Mouse (Mus musculus): Measurements from ENCODE around the gene Notch2. TPM values are rescaled to one million over a fixed set of nuclear protein-coding genes. Genes with fewer than 3 reads are reported as not detected.
A peak's percentile ranks its signal among the peaks of the same experiment; 100 is the strongest.

Gene Notch2
- polyA plus RNA-seq, 1 experiment from 2014 or later = 9.0 TPM

- Histone ChIP-seq H3K4me3 (replicated peaks) (no peak overlapping the region), H3K27ac (replicated peaks) (no peak overlapping the region), H3K4me2 (no peak overlapping the region), H3K27me3 (replicated peaks) (no peaks in the 10 kb centered on the region), H3K9ac (replicated peaks) (no peak overlapping the region), H3K36me3 (no peaks in the 10 kb centered on the region), H3K4me1 (no peaks in the 10 kb centered on the region), H3K9me3 (replicated peaks) (no peaks in the 10 kb centered on the region)
- ATAC-seq (ENCODE audit: low FRiP score) = 0 out of 2 replicates have a peak, but pooled peaks have one; percentile 38
- 58% methylated on average over 4 of the region's 4 CpGs for WGBS
Measured at GRCm38 (mm10) chr3:97998349-97998748, 15.0 kb upstream of the Notch2 start.

DNA sequence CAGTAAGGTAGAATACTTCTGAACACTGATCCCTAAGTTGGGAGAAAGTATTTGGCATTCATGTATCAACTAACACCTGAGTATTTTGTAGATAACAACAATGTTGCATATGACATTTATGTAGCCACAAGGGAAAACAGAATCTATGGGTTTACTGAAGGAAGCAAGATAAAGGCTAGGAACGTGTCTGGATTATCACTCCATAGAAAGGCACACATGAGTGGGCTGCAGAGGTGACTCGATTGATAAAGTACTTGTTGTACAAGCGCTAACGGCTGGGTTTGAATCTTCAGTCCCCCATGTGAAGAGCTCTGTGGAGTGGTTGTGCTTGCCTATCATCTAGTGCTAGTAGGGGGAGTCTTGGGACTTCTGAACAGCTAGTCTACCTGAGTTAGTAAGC is 9.8 kb upstream of the Notch2 start:
- Histone ChIP-seq H3K9me3 (replicated peaks) (no peaks in the 10 kb centered on the region), H3K27me3 (replicated peaks) (no peaks in the 10 kb centered on the region), H3K9ac (replicated peaks) (no peak overlapping the region), H3K4me3 (replicated peaks) (no peak overlapping the region), H3K4me1 (peaks cover 10% of the 10 kb centered on the region), H3K36me3 (no peaks in the 10 kb centered on the region), H3K4me2 (no peak overlapping the region), H3K27ac (replicated peaks) (no peak overlapping the region)
- no peak for ATAC-seq (ENCODE audit: low FRiP score)
- WGBS = 90% methylated on average over 4 of the region's 4 CpGs

GRCm38 (mm10) chr3:98004231-98004630 is 9.1 kb upstream of the Notch2 start:
- H3K4me1 ChIP-seq = peaks cover 10% of the 10 kb centered on the region
- 87% methylated on average over 3 of the region's 3 CpGs for WGBS

GRCm38 (mm10) chr3:98005306-98005705 is 8.0 kb upstream of the Notch2 start:
- no peak overlapping the region for H3K27ac ChIP-seq (replicated peaks)
- H3K36me3 ChIP-seq = no peaks in the 10 kb centered on the region
- H3K4me3 ChIP-seq (replicated peaks) = no peak overlapping the region
- no peak for ATAC-seq (ENCODE audit: low FRiP score)
- 84% methylated on average over 5 of the region's 5 CpGs for WGBS
- no peaks in the 10 kb centered on the region for H3K9me3 ChIP-seq (replicated peaks)
- H3K4me1 ChIP-seq = peaks cover 10% of the 10 kb centered on the region
- H3K27me3 ChIP-seq (replicated peaks) = no peaks in the 10 kb centered on the region
- H3K4me2 ChIP-seq = no peak overlapping the region
- H3K9ac ChIP-seq (replicated peaks) = no peak overlapping the region

More at GRCm38 (mm10) chr3:98004231-98004630, 9.1 kb upstream of the Notch2 start:
- H3K4me3 ChIP-seq (replicated peaks) = no peak overlapping the region
- H3K27me3 ChIP-seq (replicated peaks) = no peaks in the 10 kb centered on the region
- no peak overlapping the region for H3K4me2 ChIP-seq
- ATAC-seq (ENCODE audit: low FRiP score) = no peak
- no peak overlapping the region for H3K27ac ChIP-seq (replicated peaks)
- no peak overlapping the region for H3K9ac ChIP-seq (replicated peaks)
- no peaks in the 10 kb centered on the region for H3K9me3 ChIP-seq (replicated peaks)
- no peaks in the 10 kb centered on the region for H3K36me3 ChIP-seq

GRCm38 (mm10) chr3:98006046-98006691 is 7.2 kb upstream of the Notch2 start:
- peaks cover 10% of the 10 kb centered on the region for H3K4me1 ChIP-seq
- H3K36me3 ChIP-seq = no peaks in the 10 kb centered on the region
- H3K4me2 ChIP-seq = no peak overlapping the region
- H3K9me3 ChIP-seq (replicated peaks) = no peaks in the 10 kb centered on the region
- H3K4me3 ChIP-seq (replicated peaks) = no peak overlapping the region
- ATAC-seq (ENCODE audit: low FRiP score) = peak; percentile 68; the same call in 1 of the 2 replicates
- H3K9ac ChIP-seq (replicated peaks) = no peak overlapping the region
- WGBS = 48% methylated on average over 8 of the region's 8 CpGs
- H3K27me3 ChIP-seq (replicated peaks) = no peaks in the 10 kb centered on the region
- H3K27ac ChIP-seq (replicated peaks) = no peak overlapping the region

DNA sequence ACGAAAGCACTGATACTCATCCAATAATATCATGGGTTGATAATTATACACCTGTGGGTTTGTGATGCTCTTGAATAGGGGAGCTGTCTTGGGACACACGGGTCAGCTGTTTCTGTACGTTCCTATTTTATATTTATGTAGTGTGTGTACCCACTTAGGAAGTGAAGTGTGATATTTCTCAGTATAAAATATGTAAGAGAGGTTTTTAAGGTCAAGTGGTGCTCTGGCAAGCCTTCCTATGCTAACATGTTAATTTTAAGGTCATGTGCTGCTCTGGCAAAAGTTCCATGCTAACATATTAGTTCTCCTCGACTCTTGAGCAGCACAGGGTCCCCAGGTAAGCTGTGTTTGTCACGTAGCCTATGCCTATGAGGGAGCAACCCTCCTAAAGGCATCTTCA is 6.4 kb upstream of the Notch2 start:
- Histone ChIP-seq H3K4me2 (no peak overlapping the region), H3K4me3 (replicated peaks) (no peak overlapping the region), H3K27me3 (replicated peaks) (no peaks in the 10 kb centered on the region), H3K4me1 (peaks cover 10% of the 10 kb centered on the region), H3K9me3 (replicated peaks) (no peaks in the 10 kb centered on the region), H3K9ac (replicated peaks) (no peak overlapping the region), H3K27ac (replicated peaks) (no peak overlapping the region), H3K36me3 (no peaks in the 10 kb centered on the region)
- 79% methylated on average over 5 of the region's 5 CpGs for WGBS
- ATAC-seq (ENCODE audit: low FRiP score) = no peak

- no peak overlapping the region for H3K9ac ChIP-seq (replicated peaks)
- H3K4me3 ChIP-seq (replicated peaks) = no peak overlapping the region
- H3K36me3 ChIP-seq = no peaks in the 10 kb centered on the region
- H3K27ac ChIP-seq (replicated peaks) = no peak overlapping the region
- H3K9me3 ChIP-seq (replicated peaks) = no peaks in the 10 kb centered on the region
- peaks cover 14% of the 10 kb centered on the region for H3K4me1 ChIP-seq
- no peak overlapping the region for H3K4me2 ChIP-seq
- no peak for ATAC-seq (ENCODE audit: low FRiP score)
- 71% methylated on average over 6 of the region's 6 CpGs for WGBS
- no peaks in the 10 kb centered on the region for H3K27me3 ChIP-seq (replicated peaks)
Measured at GRCm38 (mm10) chr3:98008143-98008542, 5.2 kb upstream of the Notch2 start.

GRCm38 (mm10) chr3:98009190-98009840 is 4.0 kb upstream of the Notch2 start:
- Histone ChIP-seq H3K9ac (replicated peaks) (no peak overlapping the region), H3K4me3 (replicated peaks) (no peak overlapping the region), H3K27me3 (replicated peaks) (no peaks in the 10 kb centered on the region), H3K4me1 (peaks cover 17% of the 10 kb centered on the region), H3K4me2 (no peak overlapping the region), H3K36me3 (no peaks in the 10 kb centered on the region), H3K27ac (replicated peaks) (no peak overlapping the region), H3K9me3 (replicated peaks) (no peaks in the 10 kb centered on the region)
- WGBS = 75% methylated on average over 7 of the region's 7 CpGs
- no peak for ATAC-seq (ENCODE audit: low FRiP score)

DNA sequence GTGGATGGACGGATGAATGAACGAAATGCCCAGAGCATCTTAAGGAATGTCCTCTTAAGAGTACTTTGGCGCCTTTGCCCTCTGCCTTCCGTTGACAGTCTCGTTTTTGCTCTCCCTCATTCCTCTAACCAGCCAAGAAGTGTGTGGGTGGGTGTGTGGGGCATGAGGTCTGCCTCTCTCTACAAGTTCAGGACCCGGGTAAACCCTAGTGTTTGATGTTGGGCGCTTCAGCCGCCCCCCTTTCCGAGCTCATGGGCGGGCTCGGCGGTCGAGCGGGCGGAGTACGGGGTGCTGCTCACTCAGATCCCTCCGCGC is 284 bp upstream of the Notch2 start:
- Histone ChIP-seq H3K4me1 (peaks cover 14% of the 10 kb centered on the region), H3K4me2 (peak overlapping the region; percentile 94)
- under 1% methylated on average over 18 of the region's 18 CpGs for WGBS

DNA sequence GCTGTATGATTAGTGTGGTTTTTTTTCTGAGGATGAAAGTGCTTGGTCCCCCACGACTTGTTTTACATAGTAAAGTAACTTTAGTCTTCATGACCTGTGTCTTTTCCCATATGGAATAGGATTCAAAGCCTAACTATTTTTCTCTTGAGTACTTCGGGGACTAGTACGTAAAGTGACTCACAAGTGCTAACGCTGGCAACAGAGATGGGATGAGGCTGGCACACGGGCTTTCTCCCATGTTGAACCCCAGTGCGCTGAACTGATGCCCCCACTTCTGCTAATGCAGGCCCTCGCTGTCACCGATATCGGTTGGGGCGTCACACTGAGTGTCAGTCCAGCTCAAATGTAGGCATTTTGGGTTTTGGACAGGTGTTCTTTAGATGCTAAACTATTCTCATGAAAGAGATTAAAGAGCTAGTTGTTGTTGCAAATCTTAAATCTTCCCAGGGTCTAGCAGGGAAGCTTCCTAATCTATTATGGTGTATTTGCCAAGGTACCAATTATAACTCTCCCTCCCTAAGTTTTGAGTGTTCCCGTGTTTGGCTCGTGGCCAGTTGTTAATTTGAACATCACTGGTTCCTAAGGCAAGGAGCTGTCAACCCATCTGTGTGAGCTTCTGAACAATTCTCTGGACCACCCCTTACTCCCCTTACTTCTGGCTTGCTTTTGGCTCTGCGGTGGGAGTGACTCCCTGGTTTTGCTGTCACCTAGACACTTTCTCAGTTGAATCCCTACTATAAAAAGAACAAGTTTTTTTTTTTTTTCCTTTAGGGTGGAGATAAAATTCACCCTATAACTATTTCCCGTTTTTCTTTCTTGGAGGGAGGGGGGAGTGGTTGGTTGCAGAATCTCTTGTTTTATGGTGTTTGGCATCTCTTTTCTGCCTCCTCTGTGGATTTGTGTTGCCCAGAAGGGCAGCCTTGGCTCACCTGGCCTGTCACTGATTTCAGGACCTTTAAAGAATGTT is 2.2 kb downstream of the Notch2 start:
- Histone ChIP-seq H3K27me3 (replicated peaks) (no peaks in the 10 kb centered on the region), H3K4me3 (replicated peaks) (peak overlapping the region; percentile 79), H3K4me2 (peak overlapping the region; percentile 94), H3K36me3 (no peaks in the 10 kb centered on the region), H3K9ac (replicated peaks) (no peak overlapping the region), H3K4me1 (peaks cover 35% of the 10 kb centered on the region), H3K27ac (replicated peaks) (no peak overlapping the region), H3K9me3 (replicated peaks) (no peaks in the 10 kb centered on the region)
- WGBS = 63% methylated on average over 14 of the region's 14 CpGs
- no peak for ATAC-seq (ENCODE audit: low FRiP score)

More for the DNA sequence above, 284 bp upstream of the Notch2 start:
- H3K27me3 ChIP-seq (replicated peaks) = no peaks in the 10 kb centered on the region
- no peak overlapping the region for H3K27ac ChIP-seq (replicated peaks)
- no peaks in the 10 kb centered on the region for H3K9me3 ChIP-seq (replicated peaks)
- H3K36me3 ChIP-seq = no peaks in the 10 kb centered on the region
- peak overlapping the region; percentile 74 for H3K9ac ChIP-seq (replicated peaks)
- peak overlapping the region; percentile 79 for H3K4me3 ChIP-seq (replicated peaks)
- ATAC-seq (ENCODE audit: low FRiP score) = no peak

DNA sequence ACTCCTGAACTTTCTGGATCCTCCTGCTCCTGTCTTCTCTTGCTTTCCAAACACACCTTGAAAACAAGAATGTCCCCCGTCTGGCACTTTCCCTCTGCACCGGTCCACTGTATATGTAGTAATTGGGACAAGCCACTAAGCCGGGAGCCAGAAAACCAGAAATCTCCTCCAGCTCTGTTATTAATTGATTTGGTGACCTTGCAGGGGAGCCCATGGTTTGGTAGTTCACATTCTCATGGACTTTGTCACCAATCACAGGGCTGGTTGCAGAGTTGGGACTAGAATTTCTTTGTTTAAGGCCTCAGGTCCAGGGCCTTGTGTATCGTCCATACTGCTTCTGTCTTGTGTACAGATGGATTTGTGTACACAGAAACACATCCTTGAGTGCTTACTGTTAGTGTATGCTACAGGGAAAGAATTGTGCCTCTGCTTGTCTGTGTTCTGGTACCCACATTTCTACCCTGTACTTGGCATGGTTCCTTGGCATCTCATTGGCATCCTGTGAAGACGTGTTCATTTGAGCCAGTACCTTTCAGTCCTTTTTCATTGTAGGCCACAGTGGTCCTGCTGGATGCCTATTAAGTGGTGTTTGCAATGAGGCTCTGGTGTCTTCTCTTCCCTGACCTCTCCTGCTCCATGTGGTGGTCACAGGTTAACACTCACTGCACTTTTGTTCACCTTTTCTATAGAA is 3.7 kb downstream of the Notch2 start:
- Histone ChIP-seq H3K27me3 (replicated peaks) (no peaks in the 10 kb centered on the region), H3K9me3 (replicated peaks) (no peaks in the 10 kb centered on the region), H3K4me3 (replicated peaks) (no peak overlapping the region), H3K9ac (replicated peaks) (no peak overlapping the region), H3K4me1 (peaks cover 39% of the 10 kb centered on the region), H3K27ac (replicated peaks) (no peak overlapping the region), H3K36me3 (no peaks in the 10 kb centered on the region), H3K4me2 (peak overlapping the region; percentile 94)
- ATAC-seq (ENCODE audit: low FRiP score) = no peak
- WGBS = 77% methylated on average over 5 of the region's 5 CpGs

Data from neural tube, embryonic 15.5 days (tissue).